Mouse (Mus musculus) liver, embryonic 11.5 days (tissue): ENCODE measurements around the gene Nkain4. TPM values are rescaled to one million over a fixed set of nuclear protein-coding genes. Genes with fewer than 3 reads are reported as not detected.

ENCODE experiments used
- ATAC-seq: fragments of 200-750 bp; cut with Nextera tagmentation; replicated peaks from 2 replicates; pipeline ENCODE4 v1.8.0; 2017; ENCODE audit warnings: moderate number of reproducible peaks, mild to moderate bottlenecking, moderate TSS enrichment, moderate library complexity; ENCODE audit not compliant: low FRiP score
- DNase-seq: peaks from one replicate; pipeline ENCODE4 v3.0.0-alpha.2; 2017; ENCODE audit warnings: low spot score
- H3K27ac ChIP-seq: fragments of 300-500 bp; sonication (generic); 2 replicates; pipeline ENCODE4 v1.5.1; 2014; ENCODE audit warnings: mild to moderate bottlenecking, low read depth, low read length, control low read depth
- H3K27me3 ChIP-seq: fragments of 300-500 bp; sonication (generic); replicated peaks from 2 replicates; pipeline ENCODE4 v1.6.1; 2014; ENCODE audit warnings: low read length, mixed read lengths; ENCODE audit not compliant: control insufficient read depth, insufficient read depth
- H3K36me3 ChIP-seq: fragments of 300-500 bp; sonication (generic); 2 replicates; pipeline ENCODE4 v1.6.1; 2014; ENCODE audit warnings: mild to moderate bottlenecking, low read length, moderate library complexity, mixed read lengths; ENCODE audit not compliant: control insufficient read depth, insufficient read depth
- H3K4me1 ChIP-seq: fragments of 300-500 bp; sonication (generic); replicated peaks from 2 replicates; pipeline ENCODE4 v1.6.1; 2014; ENCODE audit warnings: low read length, mixed read lengths; ENCODE audit not compliant: control insufficient read depth, insufficient read depth
- H3K4me2 ChIP-seq: fragments of 300-500 bp; sonication (generic); 2 replicates; pipeline ENCODE4 v1.6.1; 2014; ENCODE audit warnings: mild to moderate bottlenecking, control low read depth, moderate library complexity
- H3K4me3 ChIP-seq: fragments of 300-500 bp; sonication (generic); 2 replicates; pipeline ENCODE4 v1.5.1; 2014; ENCODE audit warnings: low read depth, low read length, control low read depth
- H3K9ac ChIP-seq: fragments of 300-500 bp; sonication (generic); 2 replicates; pipeline ENCODE4 v1.6.1; 2014; ENCODE audit warnings: low read depth, low read length, control low read depth
- H3K9me3 ChIP-seq: fragments of 300-500 bp; sonication (generic); 2 replicates; pipeline ENCODE4 v1.6.1; 2016; ENCODE audit warnings: low read length, inconsistent platforms, mixed read lengths; ENCODE audit not compliant: control insufficient read depth
- WGBS: fragments of 180-500 bp; shearing (Covaris S2); extraction: QIAGEN DNeasy Blood & Tissue Kit; methylation state at CpG from one replicate; pipeline ENCODE4 v1.1.7; 2014; 5-methylcytosine and 5-hydroxymethylcytosine counted together
- polyA plus RNA-seq: library from polyadenylated mRNA; unstranded; fragments of >200 nt; fragmentation: Nextera tagmentation; extraction: Ambion mirVana; gene quantifications from 2 replicates; pipeline ENCODE4 v1.2.1, GENCODE M21; 2014

The Nkain4 gene
- polyA plus RNA-seq: 5.3 and 6.8 TPM in 2 replicates

- peak within 1 kb of the TSS; percentile 38 for H3K4me3 ChIP-seq
- H3K36me3 ChIP-seq: no peaks in the 10 kb centered on the region
- ATAC-seq: peak; percentile 49
- WGBS: 2% methylated on average over 52 of the region's 52 CpGs
- peak; percentile 56 for DNase-seq
- no peak within 1 kb of the TSS for H3K9ac ChIP-seq
- peak within 1 kb of the TSS; percentile 68 for H3K4me2 ChIP-seq
- no peaks in the 10 kb centered on the region for H3K9me3 ChIP-seq
- H3K4me1 ChIP-seq: no peaks in the 10 kb centered on the region
- no peak within 1 kb of the TSS for H3K27ac ChIP-seq
- peaks cover 49% of the 10 kb centered on the region for H3K27me3 ChIP-seq
Observed at GRCm38 (mm10) chr2:180954061-180955047, at the start of gene Nkain4. TSS of gene Nkain4 (minus strand) at chr2:180954699.

GRCm38 (mm10) chr2:180996905-180997304 is 42.4 kb upstream of the Nkain4 start:
- WGBS: 67% methylated on average over 3 of the region's 3 CpGs
- no peaks in the 10 kb centered on the region for H3K36me3 ChIP-seq
- no peak overlapping the region for H3K4me2 ChIP-seq
- H3K9me3 ChIP-seq: no peaks in the 10 kb centered on the region
- H3K4me1 ChIP-seq: no peaks in the 10 kb centered on the region
- H3K4me3 ChIP-seq: no peak overlapping the region
- DNase-seq (no peak), ATAC-seq (no peak)
- H3K9ac ChIP-seq: no peak overlapping the region
- no peak overlapping the region for H3K27ac ChIP-seq
- H3K27me3 ChIP-seq: peaks cover 2% of the 10 kb centered on the region; the same call in 1 of the 2 replicates

GRCm38 (mm10) chr2:180996436-180996835 is 41.9 kb upstream of the Nkain4 start:
- H3K36me3 ChIP-seq: no peaks in the 10 kb centered on the region
- H3K9me3 ChIP-seq: no peaks in the 10 kb centered on the region
- ATAC-seq: no peak; the same call in 1 of the 2 replicates
- no peak overlapping the region for H3K4me2 ChIP-seq
- H3K4me3 ChIP-seq: no peak overlapping the region
- no peak for DNase-seq
- peaks cover 2% of the 10 kb centered on the region; the same call in 1 of the 2 replicates for H3K27me3 ChIP-seq
- H3K4me1 ChIP-seq: no peaks in the 10 kb centered on the region
- no peak overlapping the region for H3K27ac ChIP-seq
- WGBS: 17% methylated on average over 5 of the region's 5 CpGs
- H3K9ac ChIP-seq: no peak overlapping the region

- Histone ChIP-seq H3K27ac (no peak overlapping the region), H3K9ac (no peak overlapping the region), H3K4me3 (no peak overlapping the region), H3K4me1 (no peaks in the 10 kb centered on the region), H3K36me3 (no peaks in the 10 kb centered on the region), H3K27me3 (peaks cover 2% of the 10 kb centered on the region; the same call in 1 of the 2 replicates), H3K9me3 (no peaks in the 10 kb centered on the region), H3K4me2 (no peak overlapping the region)
- 81% methylated on average over 4 of the region's 4 CpGs for WGBS
- ATAC-seq: no peak
- DNase-seq: no peak
Observed at GRCm38 (mm10) chr2:180995457-180995856, 41.0 kb upstream of the Nkain4 start.

GRCm38 (mm10) chr2:180994360-180994759 is 39.9 kb upstream of the Nkain4 start:
- Histone ChIP-seq H3K4me1 (no peaks in the 10 kb centered on the region), H3K27me3 (peaks cover 2% of the 10 kb centered on the region; the same call in 1 of the 2 replicates), H3K36me3 (no peaks in the 10 kb centered on the region), H3K9me3 (no peaks in the 10 kb centered on the region), H3K9ac (no peak overlapping the region), H3K4me3 (no peak overlapping the region), H3K27ac (no peak overlapping the region), H3K4me2 (no peak overlapping the region)
- 66% methylated on average over 2 of the region's 2 CpGs for WGBS
- DNase-seq (no peak), ATAC-seq (no peak)

- no peak for ATAC-seq
- no peaks in the 10 kb centered on the region for H3K36me3 ChIP-seq
- no peak overlapping the region for H3K4me3 ChIP-seq
Observed at GRCm38 (mm10) chr2:180990347-180990746, 35.8 kb upstream of the Nkain4 start.

GRCm38 (mm10) chr2:180988948-180989347 is 34.4 kb upstream of the Nkain4 start:
- Histone ChIP-seq H3K27ac (no peak overlapping the region), H3K9me3 (no peaks in the 10 kb centered on the region), H3K9ac (no peak overlapping the region), H3K4me2 (no peak overlapping the region), H3K4me3 (no peak overlapping the region), H3K36me3 (no peaks in the 10 kb centered on the region), H3K4me1 (no peaks in the 10 kb centered on the region), H3K27me3 (0 out of 2 replicates have a peak, but pooled peaks cover under 1% of the 10 kb centered on the region)
- 65% methylated on average over 1 of the region's 1 CpGs for WGBS
- DNase-seq (no peak), ATAC-seq (no peak)

More at GRCm38 (mm10) chr2:180990347-180990746, 35.8 kb upstream of the Nkain4 start:
- peaks cover 2% of the 10 kb centered on the region; the same call in 1 of the 2 replicates for H3K27me3 ChIP-seq
- no peaks in the 10 kb centered on the region for H3K4me1 ChIP-seq
- WGBS: 68% methylated on average over 4 of the region's 4 CpGs
- H3K9me3 ChIP-seq: no peaks in the 10 kb centered on the region
- DNase-seq: no peak
- H3K27ac ChIP-seq: no peak overlapping the region
- no peak overlapping the region for H3K9ac ChIP-seq
- no peak overlapping the region for H3K4me2 ChIP-seq

- no peaks in the 10 kb centered on the region for H3K4me1 ChIP-seq
- no peak overlapping the region for H3K27ac ChIP-seq
- H3K27me3 ChIP-seq: no peaks in the 10 kb centered on the region
- 78% methylated on average over 3 of the region's 3 CpGs for WGBS
- no peaks in the 10 kb centered on the region for H3K36me3 ChIP-seq
- H3K4me2 ChIP-seq: no peak overlapping the region
- ATAC-seq: no peak
- no peak for DNase-seq
- no peak overlapping the region for H3K9ac ChIP-seq
- no peak overlapping the region for H3K4me3 ChIP-seq
- no peaks in the 10 kb centered on the region for H3K9me3 ChIP-seq
Observed at GRCm38 (mm10) chr2:180988347-180988913, 33.9 kb upstream of the Nkain4 start.
